Comparison of ENCODE assay signal across 15 mouse cellular contexts in genomic region chr17:29120666-29121065, GRCm38 (mm10). TPM values are rescaled to one million over a fixed set of nuclear protein-coding genes. Genes with fewer than 3 reads are reported as not detected.
DNase-seq lines count a peak whose midpoint lies in the region; ATAC-seq lines count a peak whose summit lies in the region.
"Had no signal": no experiment of that assay in that cellular context is flagged by ENCODE, and none has a peak within 500 bp of the region (broad histone marks: within the 10 kb centered on the region; RNA-seq: fewer than 3 reads in every experiment).

No protein-coding gene starts in this region.

- H3K27me3 ChIP-seq in forebrain, embryonic 10.5 days (ENCODE audit: poor library complexity, severe bottlenecking), result no peaks in the 10 kb centered on the region
- no peaks in the 10 kb centered on the region for H3K27me3 ChIP-seq in forebrain, embryonic 11.5 days (ENCODE audit: control insufficient read depth, insufficient read depth, low read length)
- no peaks in the 10 kb centered on the region for H3K27me3 ChIP-seq in kidney, embryonic 14.5 days (ENCODE audit: control insufficient read depth, insufficient read depth, low read length)
- H3K27me3 ChIP-seq: embryonic facial prominence, embryonic 13.5 days; hindbrain, embryonic 15.5 days; stomach, embryonic 15.5 days had no signal

- no peaks in the 10 kb centered on the region for H3K4me1 ChIP-seq in forebrain, embryonic 10.5 days
- H3K4me1 ChIP-seq in forebrain, embryonic 11.5 days (replicated peaks; ENCODE audit: control insufficient read depth, insufficient read depth, low read length), result no peaks in the 10 kb centered on the region
- H3K4me1 ChIP-seq in kidney, embryonic 14.5 days (ENCODE audit: control insufficient read depth, insufficient read depth, low read length), result no peaks in the 10 kb centered on the region
- H3K4me1 ChIP-seq: hindbrain, embryonic 15.5 days had no signal

- no peaks in the 10 kb centered on the region for H3K36me3 ChIP-seq in forebrain, embryonic 10.5 days (replicated peaks)
- no peaks in the 10 kb centered on the region for H3K36me3 ChIP-seq in forebrain, embryonic 11.5 days (ENCODE audit: control insufficient read depth, insufficient read depth, low read length)
- no peaks in the 10 kb centered on the region for H3K36me3 ChIP-seq in kidney, embryonic 14.5 days (ENCODE audit: control insufficient read depth, insufficient read depth, low read length)
- H3K36me3 ChIP-seq: embryonic facial prominence, embryonic 13.5 days; hindbrain, embryonic 15.5 days; stomach, embryonic 15.5 days had no signal

- 0 out of 2 replicates have a peak overlapping the region, but pooled peaks have one; percentile 21 for H3K27ac ChIP-seq in forebrain, embryonic 10.5 days
- no peak overlapping the region for H3K27ac ChIP-seq in forebrain, embryonic 11.5 days (ENCODE audit: low read depth, low read length)
- no peak overlapping the region for H3K27ac ChIP-seq in kidney, embryonic 14.5 days (ENCODE audit: low read depth, low read length)
- H3K27ac ChIP-seq: embryonic facial prominence, embryonic 13.5 days; hindbrain, embryonic 15.5 days; left cerebral cortex, adult 2 months; stomach, embryonic 15.5 days had no signal

- H3K4me2 ChIP-seq in forebrain, embryonic 11.5 days (ENCODE audit: low read depth, low read length, severe bottlenecking), result no peak overlapping the region
- no peak overlapping the region for H3K4me2 ChIP-seq in kidney, embryonic 14.5 days (replicated peaks; ENCODE audit: low read depth, low read length)
- H3K4me2 ChIP-seq: embryonic facial prominence, embryonic 13.5 days; hindbrain, embryonic 15.5 days; stomach, embryonic 15.5 days had no signal

- no peak overlapping the region for H3K9ac ChIP-seq in forebrain, embryonic 11.5 days (ENCODE audit: low read length)
- no peak overlapping the region for H3K9ac ChIP-seq in kidney, embryonic 14.5 days (ENCODE audit: low read depth, low read length)
- H3K9ac ChIP-seq: embryonic facial prominence, embryonic 13.5 days; hindbrain, embryonic 15.5 days; stomach, embryonic 15.5 days had no signal

- H3K4me3 ChIP-seq in forebrain, embryonic 10.5 days, result no peak overlapping the region
- H3K4me3 ChIP-seq in forebrain, embryonic 11.5 days (ENCODE audit: low read depth, low read length), result no peak overlapping the region
- no peak overlapping the region for H3K4me3 ChIP-seq in kidney, embryonic 14.5 days (ENCODE audit: low read length)
- H3K4me3 ChIP-seq: embryonic facial prominence, embryonic 13.5 days; hindbrain, embryonic 15.5 days; left cerebral cortex, adult 2 months; stomach, embryonic 15.5 days had no signal

- WGBS in forebrain, embryonic 10.5 days, result 58% methylated on average over 12 of the region's 12 CpGs
- 57% methylated on average over 12 of the region's 12 CpGs for WGBS in forebrain, embryonic 11.5 days
- 65% methylated on average over 12 of the region's 12 CpGs for WGBS in kidney, embryonic 14.5 days

- no peak for ATAC-seq in forebrain, embryonic 11.5 days (replicated peaks; ENCODE audit: low FRiP score)
- no peak for ATAC-seq in kidney, embryonic 14.5 days (ENCODE audit: low FRiP score, low TSS enrichment)
- ATAC-seq in inflammation-experienced regulatory T-cells, adult 6 months, result no peak
- ATAC-seq: activated CD4-positive, CD25-positive, alpha-beta regulatory T cell, adult 4 months; forebrain, embryonic 14.5 days had no signal

- DNase-seq in forebrain, embryonic 10.5 days (ENCODE audit: extremely low spot score, low spot score), result no peak
- DNase-seq in forebrain, embryonic 11.5 days (ENCODE audit: low spot score), result no peak
- DNase-seq in kidney, postnatal 25 days, result peak; percentile 48 to 66
- peak; percentile 17 to 47 for DNase-seq in urinary bladder, postnatal 4 days (ENCODE audit: low spot score in 2 of 2)
- no peak for DNase-seq in urinary bladder, postnatal 10 days (ENCODE audit: low spot score)
- DNase-seq in thymus, postnatal 25 days, result no peak
- DNase-seq: gastrocnemius, postnatal 25 days had no signal

- no peaks in the 10 kb centered on the region for H3K9me3 ChIP-seq in forebrain, embryonic 10.5 days
- no peaks in the 10 kb centered on the region for H3K9me3 ChIP-seq in forebrain, embryonic 11.5 days (ENCODE audit: control insufficient read depth, low read length)
- no peaks in the 10 kb centered on the region for H3K9me3 ChIP-seq in kidney, embryonic 14.5 days (ENCODE audit: control insufficient read depth, low read length)
- H3K9me3 ChIP-seq: embryonic facial prominence, embryonic 13.5 days; hindbrain, embryonic 15.5 days; stomach, embryonic 15.5 days had no signal

RNA-seq across cellular contexts. Expression of gene Rab44, which starts 6.7 kb away (rescaled TPM):
- 0.20 and 0.25 TPM in 2 replicates for polyA plus RNA-seq in forebrain, embryonic 10.5 days (2016; fragmentation: Nextera tagmentation; extraction: Ambion mirVana)
- 0.08 TPM in 1 of 2 replicates, not detected in the other for polyA plus RNA-seq in forebrain, embryonic 11.5 days (2014; fragmentation: Nextera tagmentation; extraction: Ambion mirVana)
- 0.39 TPM in 1 of 2 replicates, not detected in the other for polyA plus RNA-seq in kidney, embryonic 14.5 days (2014; fragmentation: Nextera tagmentation; extraction: Ambion mirVana)
- polyA plus RNA-seq in inflammation-experienced regulatory T-cells, adult 6 months (2017; shearing (Covaris generic)), result not detected
- polyA plus RNA-seq: activated CD4-positive, CD25-positive, alpha-beta regulatory T cell, adult 4 months; forebrain, embryonic 14.5 days had no signal

RNA-seq across cellular contexts. Expression of gene Cdkn1a, which starts 29.9 kb away (rescaled TPM):
- polyA plus RNA-seq in forebrain, embryonic 10.5 days (2016; fragmentation: Nextera tagmentation; extraction: Ambion mirVana), result 14.0 and 16.8 TPM in 2 replicates
- polyA plus RNA-seq in forebrain, embryonic 11.5 days (2014; fragmentation: Nextera tagmentation; extraction: Ambion mirVana), result 27.3 and 33.1 TPM in 2 replicates
- 37.4 and 45.6 TPM in 2 replicates for polyA plus RNA-seq in kidney, embryonic 14.5 days (2014; fragmentation: Nextera tagmentation; extraction: Ambion mirVana)
- polyA plus RNA-seq in inflammation-experienced regulatory T-cells, adult 6 months (2017; shearing (Covaris generic)), result 10 to 100 TPM in 1 of 3 experiments, 1 to 10 TPM in 2; 1.7 to 57.4 (median 2.5) TPM

Comparison
In these comparisons a context has a peak if more than half of its experiments do, and no peak if none do; other contexts are left out.
1. DNase-seq: peak in kidney, postnatal 25 days (2 of 2) and urinary bladder, postnatal 4 days (2 of 2); none in forebrain, embryonic 10.5 days (single experiment), forebrain, embryonic 11.5 days (single experiment), urinary bladder, postnatal 10 days (single experiment) and thymus, postnatal 25 days (single experiment).